Mouse (Mus musculus) gastrocnemius, postnatal 10 days (tissue): ENCODE data around the gene Zfp36l2. TPM values are rescaled to one million over a fixed set of nuclear protein-coding genes. Genes with fewer than 3 reads are reported as not detected.

Source experiments
- DNase-seq: peaks from one replicate; pipeline ENCODE4 v3.0.0; 2021; ENCODE audit warnings: mixed read lengths
- total RNA-seq, 2 experiments: library from RNA; stranded (reverse); gene quantifications; 2 replicates each; pipeline ENCODE4 v1.2.3; 2021

Zfp36l2 gene
- total RNA-seq, 2 experiments from 2014 or later, result 26.2 to 32.6 TPM

GRCm38 (mm10) chr17:84152206-84152975 is 35.4 kb downstream of the Zfp36l2 start:
- DNase-seq, result no peak

GRCm38 (mm10) chr17:84151306-84151705 is 36.4 kb downstream of the Zfp36l2 start:
- DNase-seq, result no peak

GRCm38 (mm10) chr17:84150291-84150690 is 37.5 kb downstream of the Zfp36l2 start:
- DNase-seq, result no peak

DNA sequence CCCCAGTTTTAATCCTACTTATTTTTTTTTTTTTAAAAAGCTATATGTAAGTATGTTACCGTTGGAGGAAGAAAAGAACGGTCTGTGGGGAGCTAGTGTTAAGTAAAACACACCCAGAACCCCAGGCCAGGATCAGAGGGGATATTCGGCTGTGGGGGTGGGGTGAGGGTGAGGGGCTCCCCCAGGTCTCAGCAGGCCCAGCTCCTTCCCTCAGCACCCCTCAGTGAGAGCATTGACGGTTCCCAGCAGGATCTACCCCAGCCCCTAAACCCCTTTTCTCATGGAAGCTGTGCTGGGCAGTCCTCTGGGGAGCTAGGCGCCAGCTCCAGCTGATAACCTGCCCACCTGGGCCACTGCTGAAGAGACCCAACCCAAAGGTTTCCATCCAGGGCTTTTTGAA is 38.2 kb downstream of the Zfp36l2 start:
- DNase-seq, result no peak

DNA sequence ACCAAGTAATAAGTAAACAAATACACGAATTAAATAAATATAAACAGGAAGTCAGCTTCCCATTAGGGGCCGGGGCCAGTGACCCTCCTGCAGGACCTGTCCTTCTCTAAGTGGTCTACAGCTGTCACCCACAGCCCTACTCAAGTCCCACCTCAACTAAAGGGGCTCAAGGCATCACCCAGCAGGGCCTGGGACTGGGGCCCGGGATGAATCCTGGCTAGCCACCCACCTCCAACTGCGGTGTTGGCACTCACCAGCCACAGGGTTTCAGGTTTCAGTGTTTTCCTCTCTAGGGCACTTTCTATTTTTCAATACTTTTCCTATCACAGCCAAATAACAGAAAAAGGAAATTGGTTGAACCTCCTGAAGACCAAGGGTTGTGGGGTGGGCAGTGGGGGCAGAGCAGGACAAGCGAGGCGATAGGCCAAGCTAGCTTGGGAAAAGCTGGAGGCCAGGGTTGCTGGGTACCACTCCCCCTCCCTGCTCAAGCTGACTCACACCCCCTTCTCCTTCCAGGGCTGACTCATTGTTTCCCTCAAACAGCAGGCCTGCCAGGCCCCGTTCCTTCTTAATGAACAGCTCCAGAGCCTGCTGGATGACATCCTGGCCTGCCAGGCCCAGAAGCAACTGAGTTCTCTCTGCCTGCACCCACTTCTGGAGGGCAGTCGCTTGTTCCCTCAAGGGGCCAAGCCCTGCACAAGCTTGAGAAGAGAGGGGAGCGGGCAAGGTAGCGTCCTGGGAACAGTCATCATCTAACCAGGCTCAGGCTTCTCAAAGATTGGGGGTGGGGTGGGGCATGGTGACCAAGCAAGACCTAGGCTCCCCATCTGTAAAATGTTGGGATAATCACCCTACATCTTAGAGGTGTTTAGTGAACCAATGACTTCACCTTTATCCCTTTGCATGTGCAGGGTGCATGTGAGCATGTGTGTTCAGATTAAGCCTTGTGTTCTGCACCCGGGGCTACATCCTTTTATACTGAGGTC is 39.0 kb downstream of the Zfp36l2 start:
- DNase-seq, result peak; percentile 73

DNA sequence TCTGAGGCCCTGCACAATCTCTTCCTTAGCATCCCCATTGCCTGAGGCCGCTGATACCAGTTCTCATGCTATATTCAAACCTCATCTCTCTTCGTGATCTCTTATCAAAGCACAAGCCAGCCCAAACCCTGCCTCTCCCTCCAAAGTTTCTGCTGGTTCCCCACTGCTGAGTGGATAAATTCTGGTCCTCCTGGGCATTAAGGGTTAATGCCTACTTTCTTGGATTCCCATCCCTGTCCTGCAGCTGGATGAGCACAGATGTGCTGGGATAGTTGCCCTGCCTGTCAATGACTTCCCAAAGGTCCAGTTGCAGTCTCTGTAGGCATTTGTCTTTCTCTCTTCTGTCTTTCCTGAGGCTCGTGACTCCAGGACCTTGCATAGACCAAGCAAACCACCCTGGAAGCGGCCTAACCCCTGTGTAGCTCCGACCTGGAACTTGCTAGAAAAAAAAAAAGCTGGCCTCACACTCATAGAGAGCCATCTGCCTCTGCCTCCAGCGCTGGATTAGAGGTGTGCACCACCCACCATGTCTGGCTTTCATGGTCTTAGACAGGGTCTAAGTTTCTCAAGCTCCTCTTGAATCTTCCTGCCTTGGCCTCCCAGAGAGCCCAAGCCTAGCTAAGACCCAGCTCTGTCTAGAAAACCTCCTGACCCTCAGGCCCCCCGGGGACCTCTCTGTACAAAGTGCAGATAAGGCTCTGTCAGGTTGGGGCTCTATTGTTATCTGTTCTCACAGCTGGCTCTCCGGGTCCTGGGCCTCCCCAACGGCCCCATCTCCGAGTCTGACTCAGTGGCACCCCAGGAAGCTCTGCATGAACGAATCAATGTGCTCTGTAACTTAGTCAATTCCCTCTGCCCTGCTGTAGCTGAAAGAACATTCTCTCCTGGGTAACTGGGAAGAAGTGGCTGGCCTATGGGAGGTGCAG is 40.3 kb downstream of the Zfp36l2 start:
- no peak for DNase-seq

- DNase-seq, result no peak
Observed at GRCm38 (mm10) chr17:84146458-84147182, 41.1 kb downstream of the Zfp36l2 start.

- DNase-seq, result no peak
Observed at GRCm38 (mm10) chr17:84145826-84146287, 41.9 kb downstream of the Zfp36l2 start.

DNA sequence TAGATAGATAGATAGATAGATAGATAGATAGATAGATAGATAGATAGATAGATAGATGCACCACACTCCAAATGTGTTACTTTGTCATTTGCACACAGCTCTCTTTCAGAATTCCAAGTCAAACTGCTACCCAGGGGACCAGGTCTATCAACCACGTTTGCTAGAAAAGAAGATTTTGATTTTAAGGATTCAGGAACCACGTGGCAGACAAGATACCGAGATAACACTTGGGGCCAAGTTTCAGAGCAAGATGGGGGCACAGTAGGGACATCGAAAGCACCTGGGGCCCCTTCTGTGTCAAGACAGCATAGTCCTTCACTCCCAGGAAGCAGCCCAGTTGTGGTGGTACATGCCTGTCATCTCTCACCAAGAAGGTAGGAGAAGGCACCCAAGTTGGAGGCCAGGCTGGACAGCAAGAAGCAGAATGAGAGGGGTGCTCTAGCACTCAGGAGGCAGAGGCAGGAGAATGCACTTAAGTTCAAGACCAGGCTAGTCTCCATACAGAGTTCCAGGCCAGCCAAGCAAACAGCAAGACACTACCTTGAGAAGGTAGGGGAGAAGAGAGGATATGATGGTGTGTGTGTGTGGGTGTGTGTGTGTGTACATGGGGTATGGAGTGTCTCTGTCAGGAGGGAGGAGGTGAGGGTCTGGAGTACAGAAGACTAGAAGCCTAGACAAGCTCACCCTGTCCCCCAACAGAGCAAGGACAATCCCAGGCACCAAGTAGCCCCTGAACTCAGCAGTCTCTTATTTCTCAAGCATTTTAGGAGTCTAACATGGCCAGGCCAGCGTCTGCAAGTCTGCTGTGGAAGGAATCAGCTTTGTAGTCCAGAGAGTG is 42.8 kb downstream of the Zfp36l2 start:
- DNase-seq, result no peak

DNA sequence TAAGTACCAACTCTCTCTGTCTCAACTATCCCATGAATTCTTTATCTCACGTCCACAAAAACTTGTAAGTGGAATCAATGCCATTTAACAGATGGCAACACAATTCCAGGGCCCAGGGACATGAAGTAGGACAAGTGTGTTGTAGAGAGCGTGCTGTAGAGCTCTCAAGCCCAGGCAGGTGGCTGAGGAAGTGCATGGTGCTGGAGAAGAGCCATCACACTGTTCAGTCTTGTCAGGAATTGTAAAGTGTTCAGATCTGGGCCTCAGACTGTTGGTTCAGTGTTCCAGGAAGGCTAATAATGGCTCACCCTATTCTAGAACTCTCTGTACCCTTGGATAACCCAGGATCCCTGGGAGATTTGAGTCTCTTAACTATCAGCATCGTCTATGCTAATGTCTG is 43.6 kb downstream of the Zfp36l2 start:
- no peak for DNase-seq

DNA sequence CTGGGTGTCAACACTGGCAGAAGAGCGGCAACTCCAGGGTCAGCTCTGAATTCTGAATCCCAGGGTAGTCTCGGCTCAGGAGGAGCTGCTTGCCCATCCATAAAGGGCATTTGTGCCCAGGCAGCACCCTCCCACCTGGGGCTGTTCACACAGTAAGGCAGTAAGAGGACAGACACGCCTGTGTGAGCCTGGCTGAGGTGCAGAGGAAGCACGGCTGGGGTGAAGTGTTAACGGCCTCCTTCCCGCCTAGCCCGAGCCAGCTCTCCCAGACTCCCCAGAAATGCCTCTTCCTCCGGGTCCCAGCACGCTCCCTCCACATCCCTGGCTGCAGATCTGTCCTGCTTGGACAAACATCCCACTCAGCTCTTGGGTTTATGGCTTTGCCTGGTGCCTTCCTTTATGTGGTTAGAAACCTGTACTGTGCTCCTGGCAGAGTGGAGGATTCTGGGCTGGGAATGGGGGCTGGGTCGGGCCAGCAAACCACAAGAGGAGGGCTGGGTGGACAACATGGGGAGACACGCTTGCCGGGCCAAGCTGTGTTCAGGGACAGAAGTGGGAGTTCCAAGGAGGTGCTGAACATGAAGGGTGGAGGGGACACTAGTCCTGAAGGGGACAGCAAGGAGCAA is 44.4 kb downstream of the Zfp36l2 start:
- DNase-seq, result no peak

DNA sequence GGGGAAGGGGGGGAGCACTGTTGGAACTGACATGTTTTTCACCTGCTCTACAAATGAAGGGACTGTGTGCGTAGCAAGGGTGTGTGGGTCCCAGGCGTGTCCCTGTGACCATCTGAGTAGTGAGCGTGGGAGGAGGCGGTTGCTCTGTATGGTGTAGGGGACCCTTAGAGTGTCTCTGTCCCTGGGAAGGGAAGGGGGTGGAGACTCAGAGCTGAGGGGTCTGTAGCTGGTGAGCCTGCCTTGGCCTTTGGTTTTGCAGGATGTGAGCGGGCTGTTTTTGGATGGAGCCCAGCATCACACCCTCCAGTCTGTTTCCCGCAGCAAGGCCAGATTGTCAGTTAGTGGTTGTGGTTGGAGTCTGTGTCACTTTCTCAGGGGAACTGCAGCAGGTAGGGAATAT is 46.1 kb downstream of the Zfp36l2 start:
- DNase-seq, result no peak

GRCm38 (mm10) chr17:84140822-84141507 is 46.8 kb downstream of the Zfp36l2 start:
- DNase-seq, result no peak

- DNase-seq, result no peak
Observed at GRCm38 (mm10) chr17:84137393-84138171, 50.2 kb downstream of the Zfp36l2 start.

DNA sequence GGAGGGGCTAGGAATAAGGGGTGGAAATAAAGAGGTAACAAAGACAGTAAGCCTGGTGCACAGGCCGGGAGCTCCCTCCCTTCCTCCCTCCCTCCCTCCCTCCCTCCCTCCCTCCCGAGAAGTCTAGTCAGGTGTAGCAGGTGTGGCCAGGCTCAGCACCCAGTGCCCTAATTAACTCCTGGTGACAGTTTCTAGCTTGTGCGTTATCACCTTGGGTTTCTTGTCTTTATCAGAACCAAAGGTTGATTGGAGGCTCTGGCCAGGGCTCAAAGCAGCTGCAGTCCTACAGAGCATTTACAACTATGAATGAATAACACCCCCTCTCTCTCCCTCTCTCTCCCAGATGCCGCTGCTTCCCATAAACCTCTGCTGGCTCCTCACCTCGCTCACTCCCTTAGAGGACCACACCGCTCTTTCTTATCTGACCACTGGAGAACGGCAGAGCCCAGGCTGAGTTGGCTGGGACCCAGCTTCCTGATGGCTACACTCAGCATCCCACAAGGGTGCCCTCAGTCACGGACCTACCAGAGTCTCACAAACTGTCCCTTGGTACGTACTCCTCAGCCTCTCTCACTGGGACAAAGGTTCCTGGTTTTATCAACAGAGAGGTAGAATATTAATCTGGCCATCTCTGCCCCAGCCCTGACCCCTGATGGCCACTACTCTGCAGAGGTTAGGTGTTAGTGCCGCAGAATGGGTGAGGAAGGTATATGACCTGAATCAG is 50.9 kb downstream of the Zfp36l2 start:
- no peak for DNase-seq

DNA sequence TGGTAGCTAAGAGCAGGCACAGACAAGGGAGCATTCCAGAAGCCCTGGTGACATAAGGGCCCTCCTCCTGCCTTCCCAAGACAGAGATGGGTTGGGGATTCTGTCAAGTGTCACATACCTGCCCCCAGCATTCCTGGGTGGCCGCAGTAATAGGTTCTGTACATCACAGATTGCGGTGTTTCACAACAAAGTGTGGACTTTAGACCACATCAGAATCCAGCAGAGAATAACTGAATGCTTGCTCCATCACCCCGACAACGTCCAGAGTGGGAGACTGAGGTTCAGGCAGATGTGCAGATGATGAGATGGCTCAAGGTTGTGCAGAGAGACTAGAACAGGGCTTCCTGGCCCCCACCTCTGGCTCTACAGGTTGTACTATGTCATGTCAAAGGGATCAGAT is 51.5 kb downstream of the Zfp36l2 start:
- DNase-seq, result no peak

DNA sequence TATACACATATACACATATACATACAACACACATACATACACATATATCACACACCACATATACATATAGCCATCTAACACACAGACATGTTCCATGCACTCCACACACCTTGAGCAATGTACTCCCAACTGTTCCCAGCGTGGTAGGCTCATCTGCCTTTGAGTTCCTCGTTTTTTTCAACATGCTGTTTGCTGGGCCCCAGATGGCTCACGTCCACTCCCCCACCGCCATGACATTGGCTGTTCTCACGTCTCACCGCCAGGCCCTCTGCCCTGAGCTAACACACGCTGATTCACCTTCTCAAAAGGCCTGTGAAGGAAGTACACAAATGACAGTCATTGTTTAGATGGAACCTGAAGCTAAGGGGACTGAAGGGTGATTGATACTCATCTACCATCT is 52.5 kb downstream of the Zfp36l2 start:
- DNase-seq, result no peak
